Mouse (Mus musculus) fibroblast of lung, adult 2 months (primary cell): Measurements from ENCODE around the gene Glis3.

Experiments used
- DNase-seq: peaks from one replicate; pipeline ENCODE4 v3.0.0-alpha.2; 2011; ENCODE audit warnings: low read depth

Glis3 gene

GRCm38 (mm10) chr19:28478055-28478454 is 201.8 kb downstream of the Glis3 start:
- no peak for DNase-seq

GRCm38 (mm10) chr19:28477326-28477863 is 202.5 kb downstream of the Glis3 start:
- no peak for DNase-seq

GRCm38 (mm10) chr19:28473621-28474020 is 206.3 kb downstream of the Glis3 start:
- DNase-seq, result no peak

GRCm38 (mm10) chr19:28471144-28471543 is 208.7 kb downstream of the Glis3 start:
- DNase-seq, result no peak

- no peak for DNase-seq
Measured at GRCm38 (mm10) chr19:28465779-28466178, 214.1 kb downstream of the Glis3 start.

GRCm38 (mm10) chr19:28454331-28454730 is 225.5 kb downstream of the Glis3 start:
- DNase-seq, result no peak

- DNase-seq, result peak; percentile 8
Measured at GRCm38 (mm10) chr19:28452951-28453520, 226.8 kb downstream of the Glis3 start.

GRCm38 (mm10) chr19:28448811-28449210 is 231.1 kb downstream of the Glis3 start:
- peak; percentile 47 for DNase-seq

- no peak for DNase-seq
Measured at GRCm38 (mm10) chr19:28442161-28442560, 237.7 kb downstream of the Glis3 start.

- no peak for DNase-seq
Measured at GRCm38 (mm10) chr19:28436457-28437148, 243.3 kb downstream of the Glis3 start.

GRCm38 (mm10) chr19:28428220-28428816 is 251.6 kb downstream of the Glis3 start:
- DNase-seq, result no peak

- no peak for DNase-seq
Measured at GRCm38 (mm10) chr19:28424180-28424579, 255.7 kb downstream of the Glis3 start.

- DNase-seq, result no peak
Measured at GRCm38 (mm10) chr19:28422939-28423338, 256.9 kb downstream of the Glis3 start.

- no peak for DNase-seq
Measured at GRCm38 (mm10) chr19:28416069-28416468, 263.8 kb downstream of the Glis3 start.

GRCm38 (mm10) chr19:28408787-28409186 is 271.1 kb downstream of the Glis3 start:
- DNase-seq, result no peak

GRCm38 (mm10) chr19:28402956-28403355 is 276.9 kb downstream of the Glis3 start:
- no peak for DNase-seq

GRCm38 (mm10) chr19:28395584-28395861 is 284.4 kb downstream of the Glis3 start:
- DNase-seq, result no peak

- DNase-seq, result no peak
Measured at GRCm38 (mm10) chr19:28394826-28395583, 284.9 kb downstream of the Glis3 start.

- no peak for DNase-seq
Measured at GRCm38 (mm10) chr19:28393766-28394165, 286.1 kb downstream of the Glis3 start.

- no peak for DNase-seq
Measured at GRCm38 (mm10) chr19:28392838-28393237, 287.0 kb downstream of the Glis3 start.

GRCm38 (mm10) chr19:28390920-28391319 is 289.0 kb downstream of the Glis3 start:
- DNase-seq, result no peak

GRCm38 (mm10) chr19:28389146-28389545 is 290.7 kb downstream of the Glis3 start:
- DNase-seq, result peak; percentile 63

- no peak for DNase-seq
Measured at GRCm38 (mm10) chr19:28383425-28383824, 296.5 kb downstream of the Glis3 start.
